Mouse (Mus musculus) embryo, embryonic 11.5 days (tissue): ENCODE results near the gene Znrd1.
A peak's percentile ranks its signal among the peaks of the same experiment; 100 is the strongest.

Experiments used
- DNase-seq: peaks from one replicate; pipeline ENCODE4 v3.0.0-alpha.2; 2012; ENCODE audit warnings: low read depth, low spot score

Gene Znrd1

DNA sequence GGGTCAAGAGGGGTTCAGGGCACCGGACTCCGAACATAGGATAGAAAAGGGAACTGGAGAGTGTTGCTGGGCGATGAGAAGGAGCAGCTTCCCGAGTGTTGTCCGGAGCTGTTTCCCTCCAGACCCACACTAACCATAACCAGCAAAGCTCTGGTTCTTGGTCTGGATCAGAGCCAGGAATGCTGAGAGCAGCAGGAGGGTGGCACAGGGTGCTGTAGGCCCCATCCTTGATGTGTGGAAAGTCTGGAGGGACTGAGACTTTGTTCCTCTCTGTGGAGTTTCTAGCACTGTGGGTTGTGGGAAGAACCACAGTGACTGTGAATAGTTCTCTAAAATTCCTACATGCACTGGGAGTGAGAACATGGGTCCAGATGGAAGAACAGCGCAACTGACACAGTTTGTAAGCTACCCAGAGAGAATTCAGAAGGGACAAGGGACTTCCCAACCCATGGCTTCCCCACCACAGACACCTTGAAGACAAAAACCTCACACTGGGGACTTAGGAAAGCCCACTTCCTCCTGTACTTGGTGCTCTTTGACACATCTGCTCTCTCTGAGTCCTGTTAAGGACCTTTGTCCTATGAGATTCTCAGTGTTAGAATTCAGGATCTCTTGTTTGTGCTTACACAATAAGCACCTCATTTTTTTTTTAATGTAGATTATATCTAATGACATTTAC lies 13.0 kb upstream of the Znrd1 start:
- no peak for DNase-seq

DNA sequence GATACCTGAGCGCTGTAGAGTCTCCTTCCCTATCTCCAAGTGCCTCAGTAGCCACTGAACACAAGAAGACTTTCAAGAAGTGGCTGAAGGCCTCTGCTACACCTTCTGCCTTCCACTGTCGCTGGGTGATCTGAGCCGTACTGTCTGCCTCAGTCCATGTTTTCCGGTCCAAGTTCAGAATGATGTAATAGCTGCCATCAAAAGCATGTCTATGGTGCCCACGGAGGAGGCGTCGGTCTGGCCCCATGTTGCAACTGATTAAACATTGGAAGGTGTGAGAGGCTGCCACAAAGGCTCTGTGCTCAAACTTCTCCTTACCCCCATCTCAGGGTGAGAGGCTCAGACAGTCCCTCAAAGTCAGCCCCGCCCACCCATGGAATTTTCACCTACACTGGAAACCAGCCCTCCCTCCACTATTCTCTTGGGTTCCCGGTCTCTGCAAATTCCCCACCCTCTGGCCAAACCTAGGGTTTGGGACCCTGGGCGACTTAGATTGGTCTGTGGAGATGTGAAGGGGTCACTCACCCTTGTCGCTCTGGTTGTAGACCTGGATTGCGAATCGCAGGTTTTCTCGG lies 12.0 kb upstream of the Znrd1 start:
- no peak for DNase-seq

DNA sequence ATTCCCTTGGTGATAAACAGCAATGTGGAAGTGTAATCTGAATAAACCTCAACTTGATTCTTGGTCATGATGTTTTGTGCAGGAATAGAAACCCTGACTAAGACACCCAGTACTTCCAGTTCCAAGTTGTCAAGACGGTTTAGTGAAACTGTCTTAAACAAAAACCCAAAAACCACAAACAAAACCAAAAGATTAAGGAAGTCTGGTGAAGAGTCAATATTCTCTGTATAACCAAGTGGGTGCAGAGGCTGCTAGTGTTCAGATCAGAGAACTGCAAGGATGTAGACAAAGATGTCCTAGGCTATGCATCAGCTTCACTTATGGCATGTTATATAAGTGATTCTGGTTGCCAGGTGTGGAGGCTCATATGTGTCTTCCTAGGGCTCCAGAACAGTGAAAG lies 8.5 kb upstream of the Znrd1 start:
- DNase-seq, result no peak

DNA sequence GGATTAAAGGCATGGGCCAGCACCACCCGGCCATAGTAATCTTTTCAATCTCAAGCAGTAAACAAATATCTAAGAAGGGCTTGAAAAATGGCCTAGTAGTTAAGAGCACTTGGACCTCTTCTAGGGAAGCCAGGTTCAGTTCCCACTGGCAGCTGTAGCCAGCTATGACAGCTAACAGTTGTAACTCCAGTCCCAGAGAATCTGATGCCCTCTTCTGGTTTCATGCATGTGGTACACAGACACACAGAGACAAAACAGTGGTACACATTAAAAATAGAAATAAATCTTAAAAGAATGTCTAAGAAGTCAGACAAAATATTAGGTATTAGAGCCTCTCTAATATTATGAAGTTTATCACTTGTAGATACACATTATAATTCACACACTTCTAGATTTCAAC lies 2.8 kb upstream of the Znrd1 start:
- DNase-seq, result no peak

DNA sequence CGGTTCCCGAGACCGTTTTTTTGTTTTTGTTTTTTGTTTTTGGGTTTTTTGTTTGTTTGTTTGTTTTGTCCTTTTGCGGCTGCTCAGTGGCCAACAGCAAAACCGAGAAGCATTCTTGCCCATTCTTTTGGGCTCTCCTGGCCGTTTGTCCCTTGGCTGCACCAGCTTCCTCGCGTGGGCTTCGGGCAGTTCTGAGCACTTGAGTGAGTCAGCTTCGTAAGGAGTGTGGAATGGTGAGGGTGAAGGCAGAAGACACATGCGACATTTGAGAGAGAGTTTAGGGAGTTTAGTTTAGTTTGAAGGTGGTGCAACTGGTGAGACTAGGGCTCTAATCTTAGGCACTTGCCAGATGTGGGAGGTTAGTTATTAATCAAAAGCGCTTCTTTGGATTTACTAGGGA lies 525 bp upstream of the Znrd1 start:
- DNase-seq, result no peak

DNA sequence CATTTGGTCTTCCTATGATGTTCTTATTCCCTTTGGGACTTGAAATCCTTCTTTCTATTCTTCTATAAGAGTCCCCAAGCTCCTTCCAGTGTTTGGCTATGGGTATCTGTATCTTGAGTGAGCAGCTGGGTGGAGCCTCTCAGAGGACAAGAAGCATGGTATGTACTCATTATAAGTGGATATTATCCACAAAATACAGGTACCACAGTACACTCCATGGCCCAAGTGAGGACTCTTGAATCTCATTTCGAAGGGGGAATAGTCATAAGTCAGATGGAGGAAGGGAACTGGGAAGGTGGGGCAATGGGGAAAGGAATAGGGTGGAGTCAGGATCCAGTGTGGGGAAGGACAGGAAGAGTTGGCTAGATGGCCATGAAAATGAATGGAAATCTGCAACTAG lies 5.3 kb downstream of the Znrd1 start:
- no peak for DNase-seq

DNA sequence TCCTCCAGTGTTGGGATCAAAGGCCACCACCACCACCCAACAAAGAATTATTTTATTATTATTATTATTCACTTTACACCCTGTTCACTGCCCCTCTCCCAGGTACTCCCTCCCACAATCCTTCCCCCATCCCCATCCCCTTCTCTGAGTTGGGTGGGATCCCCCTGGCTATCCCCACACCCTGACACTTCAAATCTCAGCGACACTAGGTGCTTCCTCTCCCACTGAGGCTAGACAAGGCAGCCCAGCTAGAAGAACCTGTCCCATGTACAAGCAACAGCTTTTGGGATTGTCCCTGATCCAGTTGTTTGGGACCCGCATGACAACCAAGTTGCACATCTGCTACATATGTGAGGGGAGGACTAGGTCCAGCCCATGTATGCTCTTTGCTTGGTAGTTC lies 5.7 kb downstream of the Znrd1 start:
- no peak for DNase-seq

DNA sequence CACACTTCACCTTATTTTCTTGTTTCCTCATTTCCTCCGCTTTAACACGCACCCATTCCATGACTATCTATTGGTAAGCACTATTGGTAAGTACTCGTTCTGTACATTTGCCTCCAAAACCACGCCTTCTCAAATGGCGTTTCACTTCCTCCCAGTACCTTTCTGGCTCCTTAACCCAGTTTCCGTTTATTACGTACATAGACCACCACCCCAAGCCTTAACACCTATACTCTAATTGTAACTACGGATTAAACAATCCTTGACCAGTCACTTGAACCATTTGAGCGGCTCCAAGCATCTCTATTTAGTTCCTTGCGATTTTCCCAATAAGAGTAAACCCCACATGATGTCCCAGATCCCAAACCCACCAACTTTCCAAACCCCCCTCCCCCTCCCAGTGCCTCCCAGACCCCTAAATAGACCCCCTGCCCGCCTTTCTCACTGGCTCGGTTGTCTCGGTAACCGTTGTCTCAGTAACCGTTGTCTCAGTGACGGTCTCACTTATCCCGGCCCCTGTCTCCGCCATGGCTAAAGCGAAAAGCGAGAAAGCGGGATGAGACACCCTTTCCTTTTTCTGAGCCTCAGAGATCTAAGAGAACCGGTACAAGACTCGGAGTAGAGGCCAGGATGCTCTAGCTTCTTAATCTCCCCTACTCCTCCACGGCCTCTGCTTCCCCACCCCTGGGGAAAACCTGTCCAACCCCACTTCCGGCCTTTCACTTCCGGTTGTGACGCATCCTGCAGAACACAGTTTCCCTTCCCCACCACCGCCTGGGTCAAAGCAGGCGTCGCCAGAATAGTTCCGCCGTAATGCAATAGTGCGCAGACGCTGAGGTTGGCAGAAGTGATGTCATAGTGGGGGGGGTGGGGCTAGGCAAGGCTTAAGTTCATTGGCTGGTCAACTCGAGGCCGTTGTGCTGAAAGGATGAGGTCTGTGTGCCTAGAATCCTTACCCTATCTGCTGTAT lies 7.1 kb downstream of the Znrd1 start, which contains the start of gene Ppp1r11:
Gene Ppp1r11, minus strand, starts transcription at position 761 of the 967 bp plus-strand sequence.
- DNase-seq, result peak; percentile 96

DNA sequence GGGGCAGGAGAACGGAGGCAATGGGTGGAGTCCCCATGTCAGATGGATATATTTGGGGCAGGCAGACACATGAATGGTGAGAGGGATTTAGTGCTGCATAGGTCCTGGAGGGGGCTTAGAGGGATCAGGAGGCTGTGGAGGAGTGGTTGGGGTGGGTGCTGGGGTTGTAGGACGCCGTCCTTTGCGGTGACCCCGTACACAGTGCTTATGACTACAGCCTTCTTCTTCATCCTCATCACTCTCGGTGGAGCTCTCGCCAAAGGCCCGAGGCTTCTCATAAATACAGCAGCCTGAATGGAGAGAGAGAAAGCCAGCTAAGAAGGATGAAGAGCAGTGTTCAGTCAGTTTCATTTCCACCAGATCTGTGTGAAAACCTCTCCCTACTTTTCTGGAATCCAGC lies 9.1 kb downstream of the Znrd1 start:
- DNase-seq, result no peak

DNA sequence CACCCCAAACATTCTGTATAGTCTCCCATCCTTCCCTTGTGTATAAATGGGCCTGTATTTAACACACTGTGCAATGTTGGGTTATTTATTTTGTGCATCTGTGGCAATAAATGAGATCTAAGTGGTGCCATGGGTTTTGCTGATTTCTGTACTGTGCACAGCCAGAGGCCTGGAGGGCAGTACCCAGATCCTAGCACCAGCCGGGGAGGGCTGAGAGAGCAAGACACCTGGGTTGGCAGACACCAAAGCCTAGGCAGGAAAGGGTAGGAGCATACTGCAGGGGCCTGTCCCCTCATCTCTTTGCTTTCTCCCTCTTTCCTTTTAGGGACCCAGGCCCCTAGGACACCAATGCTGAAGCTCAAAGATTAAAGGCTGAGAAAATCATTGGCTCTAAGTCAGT lies 10.1 kb downstream of the Znrd1 start:
- no peak for DNase-seq

DNA sequence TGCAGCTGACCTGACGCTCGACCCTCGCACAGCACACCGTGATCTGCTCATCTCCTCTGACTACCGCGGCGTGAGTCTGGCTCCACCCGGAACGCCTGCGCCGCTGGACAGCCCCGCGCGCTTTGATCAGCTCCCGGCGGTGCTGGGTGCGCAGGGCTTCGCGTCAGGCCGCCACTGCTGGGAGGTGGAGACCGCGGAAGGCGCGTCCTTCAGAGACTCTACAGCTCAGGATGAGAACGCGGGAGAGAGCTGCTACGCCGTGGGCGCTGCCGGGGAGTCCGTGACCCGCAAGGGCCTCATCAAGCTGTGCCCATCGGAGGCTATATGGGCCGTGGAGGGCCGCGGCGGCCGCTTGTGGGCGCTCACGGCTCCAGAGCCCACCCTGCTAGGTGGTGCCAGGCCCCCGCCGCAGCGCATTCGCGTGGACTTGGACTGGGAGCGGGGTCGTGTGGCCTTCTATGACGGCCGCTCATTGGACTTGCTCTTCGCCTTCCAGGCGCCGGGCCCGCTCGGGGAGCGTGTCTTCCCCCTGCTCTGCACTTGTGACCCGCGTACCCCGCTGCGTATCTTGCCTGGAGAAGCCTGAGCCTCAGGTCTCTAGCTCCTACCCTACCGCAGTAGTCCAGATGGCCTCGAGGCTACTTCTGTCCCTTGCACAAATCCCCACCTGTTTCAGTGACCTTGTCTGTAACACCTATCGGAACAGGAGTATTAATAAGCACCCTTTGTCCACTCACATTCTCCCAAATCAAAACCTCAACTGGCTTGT lies 11.1 kb downstream of the Znrd1 start:
- no peak for DNase-seq

DNA sequence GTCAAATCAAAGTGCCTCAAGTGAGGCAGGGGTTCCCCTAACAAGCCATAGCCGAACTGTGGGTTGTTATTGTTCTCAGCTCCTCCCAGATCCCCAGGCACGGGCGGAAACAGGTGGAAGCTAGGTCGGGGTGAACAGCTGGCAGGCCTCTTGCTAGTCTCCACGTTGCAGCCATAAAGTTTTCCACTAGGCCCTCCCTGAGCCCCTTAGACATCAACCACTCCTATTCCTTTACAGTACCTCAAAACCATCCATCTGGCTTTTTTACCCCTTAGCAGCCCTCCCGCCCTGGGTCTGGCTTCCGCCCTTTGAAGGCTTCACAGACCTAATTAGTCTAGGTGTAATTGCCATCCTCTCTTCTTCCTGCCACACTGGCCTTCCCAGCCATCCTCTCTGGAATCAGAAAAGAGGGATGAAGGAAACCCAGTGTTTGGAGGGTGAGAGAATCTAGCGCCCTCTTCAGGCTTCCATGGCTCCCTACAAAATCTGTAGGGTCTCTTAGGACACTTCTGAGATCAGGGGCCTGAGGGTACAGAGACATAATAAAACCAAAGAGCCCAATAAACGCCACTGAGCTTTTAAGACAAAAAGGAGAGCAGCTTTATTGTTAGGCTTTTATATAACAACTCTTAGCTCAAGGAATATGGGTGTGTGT lies 14.1 kb downstream of the Znrd1 start:
- DNase-seq, result no peak

DNA sequence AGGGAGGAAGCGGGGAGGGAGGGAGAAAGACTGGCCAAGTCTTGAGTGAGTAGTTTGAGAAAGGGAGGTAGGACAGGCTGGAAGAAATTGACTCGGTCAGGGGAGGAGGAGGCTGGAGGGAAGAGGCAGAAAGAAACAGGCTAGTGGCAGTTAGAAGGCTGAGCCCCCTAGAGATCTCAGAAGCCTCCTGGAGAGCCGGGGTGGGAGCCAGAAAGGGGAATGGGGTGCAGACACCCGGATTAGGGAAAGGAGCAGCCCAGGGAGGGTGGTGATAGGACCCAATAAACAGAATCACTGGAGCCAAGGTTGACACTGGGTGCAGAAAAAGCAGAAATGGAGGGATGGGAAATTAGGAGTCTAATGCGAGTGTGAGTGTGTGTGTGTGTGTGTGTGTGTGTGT lies 14.7 kb downstream of the Znrd1 start:
- no peak for DNase-seq

DNA sequence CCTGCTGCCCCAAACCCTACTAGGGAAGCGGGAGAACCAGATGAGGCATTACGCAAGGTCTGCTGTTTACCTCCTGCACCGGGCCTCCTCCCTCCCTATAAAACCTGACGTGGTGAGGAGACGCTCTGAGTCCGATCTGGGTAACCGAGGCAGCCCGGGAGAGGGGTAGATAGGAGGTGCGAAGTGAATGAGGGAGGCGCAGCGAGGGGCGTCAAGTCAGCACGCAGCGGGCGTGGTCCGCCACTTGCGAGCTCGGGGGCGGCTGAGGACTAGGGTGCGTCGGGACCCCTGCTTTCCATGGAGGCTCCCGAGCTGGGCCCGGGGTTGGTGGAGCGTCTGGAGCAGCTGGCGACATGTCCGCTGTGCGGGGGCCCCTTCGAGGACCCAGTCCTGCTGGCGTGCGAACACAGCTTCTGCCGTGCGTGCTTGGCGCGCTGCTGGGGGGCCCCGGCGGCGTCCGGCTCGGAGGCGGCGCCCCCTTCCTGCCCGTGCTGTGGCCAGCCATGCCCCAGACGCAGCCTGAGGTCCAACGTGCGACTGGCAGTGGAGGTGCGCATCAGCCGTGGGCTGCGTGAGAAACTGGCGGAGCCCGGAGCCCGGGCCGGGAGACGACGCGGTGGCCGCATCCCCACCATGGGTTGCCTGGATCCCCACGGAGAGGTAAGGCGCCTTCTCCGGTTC lies 15.4 kb downstream of the Znrd1 start, which contains the start of gene Rnf39:
Gene Rnf39, plus strand, starts transcription at position 128 of the 681 bp plus-strand sequence.
- DNase-seq, result no peak

DNA sequence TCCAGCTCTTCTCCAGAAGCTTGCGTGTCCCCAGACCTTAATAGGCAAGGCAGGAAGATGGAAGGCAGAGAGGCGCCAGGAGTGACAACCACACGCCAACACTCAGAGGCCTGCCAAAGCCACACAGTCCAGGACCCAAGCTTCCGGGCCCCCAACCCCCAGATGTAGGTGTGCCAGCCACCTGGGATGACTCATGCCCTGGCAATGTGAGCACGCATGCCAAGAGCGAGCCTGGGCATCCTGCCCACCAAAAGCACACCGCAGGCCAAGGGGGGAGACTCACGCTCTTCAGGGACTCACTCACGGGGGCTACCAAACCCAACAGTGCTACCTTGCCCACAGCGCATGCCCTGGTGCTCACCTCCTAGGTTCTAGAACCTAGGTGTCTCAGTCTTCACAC lies 16.0 kb downstream of the Znrd1 start:
- no peak for DNase-seq

DNA sequence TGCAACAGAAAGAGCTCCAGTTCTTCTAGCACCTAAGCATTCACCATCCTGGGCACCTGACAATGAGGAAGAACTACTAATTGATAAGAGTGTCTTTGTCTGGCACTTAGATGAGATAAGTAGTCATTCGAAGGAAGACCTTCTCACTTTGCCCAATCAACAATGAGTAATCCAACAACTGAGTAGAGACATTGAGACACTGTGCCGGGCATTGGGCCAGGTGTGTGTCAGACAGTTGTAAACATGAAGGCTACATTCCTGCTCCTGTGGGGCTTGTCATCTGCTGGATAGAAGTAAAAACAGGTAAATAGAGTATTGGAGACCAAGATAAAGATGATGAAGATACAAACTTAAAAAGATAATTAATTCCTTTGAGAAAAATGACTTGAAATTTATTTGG lies 20.3 kb downstream of the Znrd1 start:
- DNase-seq, result no peak

DNA sequence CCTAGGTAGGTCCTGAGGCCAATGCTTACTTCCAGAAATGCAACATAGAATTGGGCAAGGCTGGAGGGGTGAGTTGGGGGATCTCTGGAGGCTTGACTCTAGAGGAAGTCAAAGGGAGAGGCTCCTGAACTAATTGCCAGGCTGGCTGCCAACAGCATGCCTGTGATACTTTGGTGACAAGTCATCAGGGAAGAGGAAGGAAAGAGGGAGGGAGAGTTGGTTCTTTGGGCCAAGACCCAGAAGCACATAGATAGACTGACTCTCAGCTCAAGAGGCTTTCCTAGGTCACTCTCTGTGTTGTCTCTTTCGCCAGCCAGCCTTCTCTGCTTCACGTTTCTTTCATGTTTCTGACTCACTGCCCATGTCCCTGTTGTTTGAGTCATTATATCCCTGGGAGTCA lies 26.6 kb downstream of the Znrd1 start:
- no peak for DNase-seq

DNA sequence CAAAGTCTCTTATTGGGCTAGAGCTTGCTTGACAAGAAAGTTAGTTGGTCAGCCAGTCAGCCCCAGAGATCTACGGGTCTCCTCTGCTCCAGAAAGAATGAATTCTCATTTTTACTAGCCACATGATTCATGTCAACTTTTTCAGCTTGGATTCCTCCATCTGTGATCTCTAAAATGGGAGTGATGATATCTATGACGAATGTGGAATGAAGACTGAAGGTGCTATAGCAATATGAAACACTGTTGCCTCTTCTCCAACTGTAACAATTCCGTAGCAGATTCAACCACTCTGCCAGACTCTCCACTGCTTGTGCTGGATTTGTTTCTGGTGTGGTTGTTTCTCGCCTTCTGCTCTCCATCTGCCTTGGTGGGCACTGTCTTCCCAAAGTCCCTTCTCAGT lies 27.2 kb downstream of the Znrd1 start:
- DNase-seq, result no peak

DNA sequence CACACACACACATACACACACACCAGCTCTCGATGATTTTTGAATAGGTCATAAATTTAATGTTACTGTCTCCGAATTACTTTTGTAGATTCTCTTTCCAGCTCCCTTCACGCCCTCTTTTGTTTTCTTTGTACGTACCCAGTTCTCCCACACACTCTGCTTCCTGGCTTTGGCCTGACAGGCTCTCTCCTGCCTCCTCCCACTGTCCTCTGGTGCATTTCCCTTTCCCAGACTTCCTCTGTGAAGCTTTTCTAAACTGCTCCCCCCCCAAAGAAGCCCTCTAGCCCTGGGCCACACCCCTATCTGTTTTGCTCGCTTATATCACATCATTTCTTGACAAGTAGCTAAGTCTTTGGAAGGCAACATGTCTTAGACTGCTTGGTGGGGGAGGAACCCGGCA lies 28.1 kb downstream of the Znrd1 start:
- DNase-seq, result no peak

DNA sequence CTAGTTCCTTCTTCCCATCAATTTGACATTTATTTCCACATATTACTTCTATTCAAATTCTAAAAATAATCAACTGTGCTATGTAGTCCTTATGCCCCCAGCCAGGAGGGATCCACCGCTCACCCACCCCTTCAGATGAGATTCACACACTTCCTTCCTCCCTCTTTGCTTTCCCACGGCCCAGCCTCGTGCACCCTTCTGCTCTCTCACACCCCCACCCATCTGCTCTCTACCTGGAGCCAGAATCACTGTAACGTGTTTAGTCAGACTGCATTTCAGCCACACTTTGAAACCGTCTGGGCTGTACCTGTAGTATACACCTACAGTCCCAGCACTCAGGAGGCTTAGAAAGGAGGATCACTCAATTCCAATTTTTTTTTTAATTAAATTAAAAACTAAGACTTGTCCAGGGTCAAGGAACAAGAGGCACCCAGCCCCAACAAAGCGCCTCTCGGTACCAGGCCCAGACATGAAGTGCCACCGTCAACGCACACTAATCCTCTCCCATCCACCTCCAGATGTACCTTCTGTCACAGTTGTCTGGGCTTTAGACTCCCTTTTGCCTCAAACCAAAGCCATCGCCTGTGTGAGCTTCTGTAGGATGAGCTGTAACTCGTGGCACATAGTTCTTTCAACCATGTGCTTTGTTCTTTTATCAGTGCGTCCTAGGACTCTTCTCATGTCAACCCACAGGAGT lies 29.0 kb downstream of the Znrd1 start:
- DNase-seq, result no peak
